Mouse (Mus musculus) heart, embryonic 14.5 days (tissue): ENCODE measurements around the gene Plekha6. TPM values are rescaled to one million over a fixed set of nuclear protein-coding genes. Genes with fewer than 3 reads are reported as not detected.

ENCODE experiments used
- ATAC-seq: fragments of 200-750 bp; cut with Nextera tagmentation; 2 replicates; pipeline ENCODE4 v1.8.0; 2017; ENCODE audit warnings: low read depth, moderate TSS enrichment; ENCODE audit not compliant: insufficient number of reproducible peaks, insufficient read depth, low FRiP score
- H3K27ac ChIP-seq, 2 experiments: fragments of 200-500 bp in 1 of 2; fragments of 300-500 bp in 1 of 2; sonication (generic) in 1 of 2; replicated peaks in 1 of 2; 2 replicates each; pipeline ENCODE4 v1.5.1; 2012 to 2014; ENCODE audit warnings: low read depth in 2 of 2, low read length in 2 of 2, control low read depth in 1 of 2, mild to moderate bottlenecking in 1 of 2, mixed read lengths in 1 of 2; ENCODE audit not compliant: control insufficient read depth in 1 of 2, insufficient read depth in 1 of 2
- H3K27me3 ChIP-seq: fragments of 300-500 bp; sonication (generic); 2 replicates; pipeline ENCODE4 v1.6.1; 2014; ENCODE audit warnings: mild to moderate bottlenecking, low read length, control low read depth; ENCODE audit not compliant: control insufficient read depth, insufficient read depth
- H3K36me3 ChIP-seq: fragments of 300-500 bp; sonication (generic); 2 replicates; pipeline ENCODE4 v1.6.1; 2014; ENCODE audit warnings: mild to moderate bottlenecking, control low read depth, low read length, mixed read lengths; ENCODE audit not compliant: control insufficient read depth, insufficient read depth
- H3K4me1 ChIP-seq, 2 experiments: fragments of 200-500 bp in 1 of 2; fragments of 300-500 bp in 1 of 2; sonication (generic) in 1 of 2; 2 replicates each; pipeline ENCODE4 v1.6.1; 2012 to 2014; ENCODE audit warnings: low read length in 2 of 2, control low read depth in 1 of 2, mixed read lengths in 1 of 2; ENCODE audit not compliant: control insufficient read depth in 2 of 2, insufficient read depth in 2 of 2
- H3K4me2 ChIP-seq: fragments of 300-500 bp; sonication (generic); 2 replicates; pipeline ENCODE4 v1.6.1; 2014; ENCODE audit warnings: mild to moderate bottlenecking, low read length
- H3K4me3 ChIP-seq, 2 experiments: fragments of 200-500 bp in 1 of 2; fragments of 300-500 bp in 1 of 2; sonication (generic) in 1 of 2; 2 replicates each; pipeline ENCODE4 v1.5.1; 2012 to 2014; ENCODE audit warnings: low read length in 2 of 2, mild to moderate bottlenecking in 2 of 2, control low read depth in 1 of 2, low read depth in 1 of 2, moderate library complexity in 1 of 2; ENCODE audit not compliant: control insufficient read depth in 1 of 2, insufficient read depth in 1 of 2
- H3K9ac ChIP-seq: fragments of 300-500 bp; sonication (generic); 2 replicates; pipeline ENCODE4 v1.6.1; 2014; ENCODE audit warnings: mild to moderate bottlenecking, low read length
- H3K9me3 ChIP-seq: fragments of 300-500 bp; sonication (generic); 2 replicates; pipeline ENCODE4 v1.6.1; 2016; ENCODE audit warnings: low read length, control low read depth; ENCODE audit not compliant: control insufficient read depth
- WGBS: fragments of 180-500 bp; shearing (Covaris S2); extraction: QIAGEN DNeasy Blood & Tissue Kit; methylation state at CpG from one replicate; pipeline ENCODE4 v1.1.7; 2014; 5-methylcytosine and 5-hydroxymethylcytosine counted together
- polyA plus RNA-seq: library from polyadenylated mRNA; unstranded; fragments of >200 nt; fragmentation: Nextera tagmentation; extraction: Ambion mirVana; gene quantifications from 2 replicates; pipeline ENCODE4 v1.2.1, GENCODE M21; 2014

Plekha6 gene
- polyA plus RNA-seq, 1 experiment from 2014 or later, result 12.4 TPM

GRCm38 (mm10) chr1:133296376-133296775, 132.4 kb downstream of the Plekha6 start:
- H3K4me3 ChIP-seq, result no peak overlapping the region
- no peak overlapping the region; a peak in 1 of 4 replicates for H3K27ac ChIP-seq
- H3K9me3 ChIP-seq, result no peaks in the 10 kb centered on the region
- ATAC-seq, result peak; percentile 59; the same call in 1 of the 2 replicates
- peaks cover 65% of the 10 kb centered on the region for H3K36me3 ChIP-seq
- H3K4me2 ChIP-seq, result no peak overlapping the region
- H3K9ac ChIP-seq, result no peak overlapping the region
- H3K4me1 ChIP-seq, result peaks cover 15 to 17% of the 10 kb centered on the region in 2 experiments; a peak in 3 of 4 replicates
- no peaks in the 10 kb centered on the region for H3K27me3 ChIP-seq
- WGBS, result 82% methylated on average over 9 of the region's 9 CpGs

- Histone ChIP-seq H3K27me3 (no peaks in the 10 kb centered on the region), H3K4me1 (peaks cover 31 to 36% of the 10 kb centered on the region in 2 experiments), H3K27ac (no peak overlapping the region), H3K9ac (no peak overlapping the region), H3K36me3 (peaks cover 49% of the 10 kb centered on the region), H3K4me3 (no peak overlapping the region), H3K4me2 (no peak overlapping the region), H3K9me3 (no peaks in the 10 kb centered on the region)
- no peak for ATAC-seq
- 55% methylated on average over 14 of the region's 14 CpGs for WGBS
Measured at GRCm38 (mm10) chr1:133298816-133299215, 134.8 kb downstream of the Plekha6 start.

GRCm38 (mm10) chr1:133302540-133302939, 138.5 kb downstream of the Plekha6 start:
- H3K27me3 ChIP-seq, result no peaks in the 10 kb centered on the region
- peaks cover 24 to 26% of the 10 kb centered on the region in 2 experiments for H3K4me1 ChIP-seq
- no peak overlapping the region for H3K4me2 ChIP-seq
- H3K36me3 ChIP-seq, result peaks cover 28% of the 10 kb centered on the region
- ATAC-seq, result peak; percentile 46; the same call in 1 of the 2 replicates
- WGBS, result 14% methylated on average over 3 of the region's 3 CpGs
- H3K4me3 ChIP-seq, result no peak overlapping the region
- peak overlapping the region; percentile 27; the same call in 1 of the 2 replicates for H3K9ac ChIP-seq
- H3K27ac ChIP-seq, result peak overlapping the region; percentile 85 to 87
- H3K9me3 ChIP-seq, result no peaks in the 10 kb centered on the region

- no peak; the same call in 1 of the 2 replicates for ATAC-seq
Measured at GRCm38 (mm10) chr1:133306842-133307241, 142.8 kb downstream of the Plekha6 start.

GRCm38 (mm10) chr1:133307318-133307717, 143.3 kb downstream of the Plekha6 start:
- no peak overlapping the region for H3K4me3 ChIP-seq
- WGBS, result 8% methylated on average over 6 of the region's 6 CpGs
- no peak overlapping the region for H3K4me2 ChIP-seq
- peaks cover 16 to 23% of the 10 kb centered on the region in 2 experiments for H3K4me1 ChIP-seq
- no peaks in the 10 kb centered on the region for H3K36me3 ChIP-seq
- no peaks in the 10 kb centered on the region for H3K27me3 ChIP-seq
- no peak overlapping the region for H3K27ac ChIP-seq
- ATAC-seq, result no peak
- H3K9me3 ChIP-seq, result no peaks in the 10 kb centered on the region
- H3K9ac ChIP-seq, result no peak overlapping the region

More at GRCm38 (mm10) chr1:133306842-133307241, 142.8 kb downstream of the Plekha6 start:
- Histone ChIP-seq H3K4me3 (no peak overlapping the region), H3K36me3 (no peaks in the 10 kb centered on the region), H3K9me3 (no peaks in the 10 kb centered on the region), H3K9ac (no peak overlapping the region), H3K27me3 (no peaks in the 10 kb centered on the region), H3K4me1 (peaks cover 17 to 24% of the 10 kb centered on the region in 2 experiments), H3K4me2 (no peak overlapping the region), H3K27ac (no peak overlapping the region; a peak in 1 of 4 replicates)
- WGBS, result 14% methylated on average over 4 of the region's 4 CpGs

- Histone ChIP-seq H3K4me2 (no peak within 1 kb of the TSS), H3K27me3 (no peaks in the 10 kb centered on the region), H3K4me3 (no peak within 1 kb of the TSS), H3K9me3 (no peaks in the 10 kb centered on the region), H3K36me3 (no peaks in the 10 kb centered on the region), H3K4me1 (peaks cover 7 to 11% of the 10 kb centered on the region in 2 experiments), H3K9ac (no peak within 1 kb of the TSS), H3K27ac (no peak within 1 kb of the TSS)
- no peak for ATAC-seq
- 69% methylated on average over 14 of the region's 14 CpGs for WGBS
Measured at GRCm38 (mm10) chr1:133309652-133310267, 145.8 kb downstream of the Plekha6 start, which contains the start of gene Golt1a. Golt1a (plus strand) TSS chr1:133309800.

GRCm38 (mm10) chr1:133311240-133311639, 147.2 kb downstream of the Plekha6 start:
- Histone ChIP-seq H3K4me3 (no peak overlapping the region), H3K9me3 (no peaks in the 10 kb centered on the region), H3K4me2 (no peak overlapping the region), H3K4me1 (peaks cover 7 to 11% of the 10 kb centered on the region in 2 experiments), H3K36me3 (no peaks in the 10 kb centered on the region), H3K27ac (no peak overlapping the region), H3K9ac (no peak overlapping the region), H3K27me3 (no peaks in the 10 kb centered on the region)
- 58% methylated on average over 4 of the region's 4 CpGs for WGBS
- no peak for ATAC-seq
